Mouse (Mus musculus) MEL (cell line): ENCODE data around the gene Ctsf. TPM values are rescaled to one million over a fixed set of nuclear protein-coding genes. Genes with fewer than 3 reads are reported as not detected.
A peak's percentile ranks its signal among the peaks of the same experiment; 100 is the strongest.

Source experiments
- DNase-seq: peaks from one replicate; pipeline ENCODE4 v3.0.0; 2011; ENCODE audit warnings: low read depth, low spot score
- H3K27ac ChIP-seq: 2 replicates; pipeline ENCODE4 v1.5.1; 2012; ENCODE audit warnings: low read depth, mild to moderate bottlenecking, control low read depth, low read length, moderate library complexity; ENCODE audit not compliant: control insufficient read depth
- H3K27me3 ChIP-seq, 2 experiments: fragments of 150-350 bp in 1 of 2; sonication (generic) in 1 of 2; 2 replicates each; pipeline ENCODE4 v1.6.1; 2012; ENCODE audit warnings: low read length in 2 of 2, mild to moderate bottlenecking in 2 of 2, improper control_type of control experiment in 1 of 2, moderate library complexity in 1 of 2; ENCODE audit not compliant: insufficient read depth in 2 of 2, control insufficient read depth in 1 of 2
- H3K36me3 ChIP-seq, 2 experiments: 2 replicates each; pipeline ENCODE4 v1.6.1; 2012 to 2014; ENCODE audit warnings: low read length in 2 of 2, improper control_type of control experiment in 1 of 2, inconsistent platforms in 1 of 2, mild to moderate bottlenecking in 1 of 2; ENCODE audit not compliant: insufficient read depth in 2 of 2, control insufficient read depth in 1 of 2
- H3K4me1 ChIP-seq, 2 experiments: fragments of 150-350 bp in 1 of 2; sonication (generic) in 1 of 2; 2 replicates each; pipeline ENCODE4 v1.6.1; 2012; ENCODE audit warnings: low read length in 2 of 2, improper control_type of control experiment in 1 of 2, mild to moderate bottlenecking in 1 of 2; ENCODE audit not compliant: insufficient read depth in 2 of 2, control insufficient read depth in 1 of 2
- H3K4me3 ChIP-seq, 2 experiments: fragments of 150-350 bp in 1 of 2; sonication (generic) in 1 of 2; 2 replicates each; pipeline ENCODE4 v1.5.1; 2012; ENCODE audit warnings: low read depth in 2 of 2, low read length in 2 of 2, mild to moderate bottlenecking in 2 of 2, moderate library complexity in 2 of 2, control low read depth in 1 of 2, improper control_type of control experiment in 1 of 2; ENCODE audit not compliant: control insufficient read depth in 1 of 2, insufficient read depth in 1 of 2
- H3K79me2 ChIP-seq: 2 replicates; pipeline ENCODE4 v1.6.1; 2012; ENCODE audit warnings: mild to moderate bottlenecking, low read length, moderate library complexity; ENCODE audit not compliant: control insufficient read depth, poor library complexity, insufficient read depth
- H3K9ac ChIP-seq: 2 replicates; pipeline ENCODE4 v1.6.1; 2012; ENCODE audit warnings: low read depth, mild to moderate bottlenecking, control low read depth, low read length, moderate library complexity; ENCODE audit not compliant: control insufficient read depth, poor library complexity, severe bottlenecking
- H3K9me3 ChIP-seq: fragments of 150-350 bp; sonication (generic); replicated peaks from 2 replicates; pipeline ENCODE4 v1.6.1; 2012; ENCODE audit warnings: mild to moderate bottlenecking, low read length, improper control_type of control experiment, moderate library complexity; ENCODE audit not compliant: insufficient read depth
- BHLHE40 ChIP-seq: IDR thresholded peaks from 2 replicates; pipeline ENCODE4 v1.6.1; 2012; ENCODE audit warnings: low read depth, mild to moderate bottlenecking, inconsistent platforms, low read length, improper control_type of control experiment, borderline replicate concordance
- CHD1 ChIP-seq: IDR thresholded peaks from 2 replicates; pipeline ENCODE4 v1.6.1; 2012; ENCODE audit warnings: low read depth, mild to moderate bottlenecking, inconsistent platforms, low read length, improper control_type of control experiment
- CHD2 ChIP-seq: IDR thresholded peaks from 2 replicates; pipeline ENCODE4 v1.6.1; 2011; ENCODE audit warnings: low read length, improper control_type of control experiment
- CTCF ChIP-seq, 3 experiments: IDR thresholded peaks in 2 of 3; conservative IDR thresholded peaks in 1 of 3; 2 replicates each; pipeline ENCODE4 v1.5.1; 2011 to 2012; ENCODE audit warnings: low read length in 3 of 3, low read depth in 2 of 3, mild to moderate bottlenecking in 2 of 3, improper control_type of control experiment in 1 of 3, inconsistent platforms in 1 of 3, mixed read lengths in 1 of 3, moderate library complexity in 1 of 3; ENCODE audit not compliant: control insufficient read depth in 1 of 3, insufficient read depth in 1 of 3, poor library complexity in 1 of 3, severe bottlenecking in 1 of 3
- E2F4 ChIP-seq: IDR thresholded peaks from 2 replicates; pipeline ENCODE4 v1.6.1; 2011; ENCODE audit warnings: low read depth, low read length, improper control_type of control experiment, borderline replicate concordance
- ELF1 ChIP-seq: IDR thresholded peaks from 2 replicates; pipeline ENCODE4 v1.6.1; 2014; ENCODE audit warnings: low read depth, mild to moderate bottlenecking, inconsistent platforms, low read length, improper control_type of control experiment, moderate library complexity
- ETS1 ChIP-seq: IDR thresholded peaks from 2 replicates; pipeline ENCODE4 v1.6.1; 2012; ENCODE audit warnings: low read depth, mild to moderate bottlenecking, inconsistent platforms, low read length, improper control_type of control experiment, moderate library complexity
- GABPA ChIP-seq: IDR thresholded peaks from 2 replicates; pipeline ENCODE4 v1.6.1; 2012; ENCODE audit warnings: low read depth, mild to moderate bottlenecking, inconsistent platforms, low read length, improper control_type of control experiment, moderate library complexity
- GATA1 ChIP-seq: IDR thresholded peaks from 2 replicates; pipeline ENCODE4 v1.6.1; 2011; ENCODE audit warnings: low read depth, low read length, improper control_type of control experiment
- KAT2A ChIP-seq: conservative IDR thresholded peaks from 2 replicates; pipeline ENCODE4 v1.6.1; 2012; ENCODE audit warnings: low read depth, low read length, improper control_type of control experiment, inconsistent platforms
- MAFK ChIP-seq: IDR thresholded peaks from 2 replicates; pipeline ENCODE4 v1.6.1; 2011; ENCODE audit warnings: low read depth, mild to moderate bottlenecking, low read length, improper control_type of control experiment, borderline replicate concordance
- MAX ChIP-seq: IDR thresholded peaks from 2 replicates; pipeline ENCODE4 v1.6.1; 2011; ENCODE audit warnings: low read length, improper control_type of control experiment
- MAZ ChIP-seq: IDR thresholded peaks from 2 replicates; pipeline ENCODE4 v1.6.1; 2012; ENCODE audit warnings: low read depth, mild to moderate bottlenecking, inconsistent platforms, low read length, improper control_type of control experiment
- MEF2A ChIP-seq: IDR thresholded peaks from 2 replicates; pipeline ENCODE4 v1.6.1; 2014; ENCODE audit warnings: low read depth, mild to moderate bottlenecking, inconsistent platforms, low read length, improper control_type of control experiment; ENCODE audit not compliant: poor library complexity, insufficient replicate concordance, severe bottlenecking; ENCODE audit errors: extremely low read depth
- MXI1 ChIP-seq: IDR thresholded peaks from 2 replicates; pipeline ENCODE4 v1.6.1; 2011; ENCODE audit warnings: mild to moderate bottlenecking, low read depth, low read length, improper control_type of control experiment
- MYB ChIP-seq: IDR thresholded peaks from 2 replicates; pipeline ENCODE4 v1.6.1; 2011; ENCODE audit warnings: mild to moderate bottlenecking, low read depth, low read length, improper control_type of control experiment
- MYC ChIP-seq: IDR thresholded peaks from 2 replicates; pipeline ENCODE4 v1.6.1; 2011; ENCODE audit warnings: low read depth, mild to moderate bottlenecking, low read length, improper control_type of control experiment, moderate library complexity
- NELFE ChIP-seq: IDR thresholded peaks from 2 replicates; pipeline ENCODE4 v1.6.1; 2011; ENCODE audit warnings: low read depth, low read length, improper control_type of control experiment
- POLR2A ChIP-seq, 2 experiments: IDR thresholded peaks; 2 replicates each; pipeline ENCODE4 v1.6.1; 2011 to 2012; ENCODE audit warnings: low read length in 2 of 2, mild to moderate bottlenecking in 2 of 2, control low read depth in 1 of 2, improper control_type of control experiment in 1 of 2, low read depth in 1 of 2, moderate library complexity in 1 of 2; ENCODE audit not compliant: control insufficient read depth in 1 of 2, insufficient read depth in 1 of 2, poor library complexity in 1 of 2
- POLR2AphosphoS2 ChIP-seq: IDR thresholded peaks from 2 replicates; pipeline ENCODE4 v1.6.1; 2011; ENCODE audit warnings: low read length, improper control_type of control experiment
- POLR2AphosphoS5 ChIP-seq: IDR thresholded peaks from 2 replicates; pipeline ENCODE4 v1.6.1; 2012; ENCODE audit warnings: low read depth, borderline replicate concordance, mild to moderate bottlenecking, inconsistent platforms, low read length, moderate library complexity, mixed read lengths
- RCOR1 ChIP-seq: IDR thresholded peaks from 2 replicates; pipeline ENCODE4 v1.6.1; 2012; ENCODE audit warnings: low read depth, mild to moderate bottlenecking, inconsistent platforms, low read length, improper control_type of control experiment
- SIN3A ChIP-seq: IDR thresholded peaks from 2 replicates; pipeline ENCODE4 v1.6.1; 2012; ENCODE audit warnings: low read length, improper control_type of control experiment, inconsistent platforms
- SMC3 ChIP-seq: IDR thresholded peaks from 2 replicates; pipeline ENCODE4 v1.6.1; 2011; ENCODE audit warnings: low read depth, low read length, improper control_type of control experiment
- TAL1 ChIP-seq: IDR thresholded peaks from 2 replicates; pipeline ENCODE4 v1.6.1; 2012; ENCODE audit warnings: mild to moderate bottlenecking, inconsistent platforms, low read length, moderate library complexity, mixed read lengths
- TBP ChIP-seq: IDR thresholded peaks from 2 replicates; pipeline ENCODE4 v1.8.0; 2011; ENCODE audit warnings: low read depth, low read length, improper control_type of control experiment
- TCF12 ChIP-seq: IDR thresholded peaks from 2 replicates; pipeline ENCODE4 v1.6.1; 2014; ENCODE audit warnings: low read depth, mild to moderate bottlenecking, inconsistent platforms, low read length, improper control_type of control experiment, moderate library complexity
- UBTF ChIP-seq: IDR thresholded peaks from 2 replicates; pipeline ENCODE4 v1.6.1; 2012; ENCODE audit warnings: low read depth, mild to moderate bottlenecking, inconsistent platforms, low read length, improper control_type of control experiment, moderate library complexity, borderline replicate concordance; ENCODE audit not compliant: insufficient read depth
- USF1 ChIP-seq: IDR thresholded peaks from 2 replicates; pipeline ENCODE4 v1.6.1; 2014; ENCODE audit warnings: low read depth, mild to moderate bottlenecking, inconsistent platforms, low read length, improper control_type of control experiment, moderate library complexity
- USF2 ChIP-seq, 2 experiments: IDR thresholded peaks; 2 replicates each; pipeline ENCODE4 v1.6.1; 2011 to 2012; ENCODE audit warnings: improper control_type of control experiment in 2 of 2, low read length in 2 of 2, borderline replicate concordance in 1 of 2, inconsistent platforms in 1 of 2, low read depth in 1 of 2, mild to moderate bottlenecking in 1 of 2; ENCODE audit not compliant: insufficient read depth in 1 of 2
- ZC3H11A ChIP-seq: IDR thresholded peaks from 2 replicates; pipeline ENCODE4 v1.6.1; 2012; ENCODE audit warnings: low read depth, mild to moderate bottlenecking, inconsistent platforms, low read length, improper control_type of control experiment
- ZKSCAN1 ChIP-seq: IDR thresholded peaks from 2 replicates; pipeline ENCODE4 v1.6.1; 2012; ENCODE audit warnings: low read depth, mild to moderate bottlenecking, inconsistent platforms, low read length, improper control_type of control experiment, moderate library complexity
- ZMIZ1 ChIP-seq: IDR thresholded peaks from 2 replicates; pipeline ENCODE4 v1.6.1; 2012; ENCODE audit warnings: low read depth, mild to moderate bottlenecking, inconsistent platforms, low read length, improper control_type of control experiment, moderate library complexity
- ZNF384 ChIP-seq: IDR thresholded peaks from 2 replicates; pipeline ENCODE4 v1.6.1; 2012; ENCODE audit warnings: low read depth, mild to moderate bottlenecking, inconsistent platforms, low read length, improper control_type of control experiment
- polyA plus RNA-seq, 2 experiments: library from polyadenylated mRNA; stranded (reverse) in 1 of 2; unstranded in 1 of 2; fragments of >175 nt in 1 of 2; fragments of >200 nt in 1 of 2; gene quantifications; 2 replicates each; pipeline versions ENCODE4 v1.2.1 to v1.2.4; 2012; ENCODE audit warnings: low replicate concordance in 2 of 2, low read depth in 1 of 2; ENCODE audit not compliant: insufficient read length in 2 of 2, insufficient read depth in 1 of 2, missing spikeins in 1 of 2
- total RNA-seq: library from RNA; depleted of rRNA; stranded (reverse); fragments of 300-350 nt; gene quantifications from 2 replicates; pipeline ENCODE4 v1.2.3, GENCODE M21; 2012

Gene Ctsf
- total and polyA plus RNA-seq, 3 experiments = not detected

GRCm38 (mm10) chr19:4839149-4839548 is 15.8 kb upstream of the Ctsf start, which contains the start of the genes Ccs and Ccdc87 (continued):
- TF ChIP-seq SIN3A (peak; percentile 100), RCOR1 (no peak), MAZ (no peak), ZNF384 (no peak), MYB (no peak), POLR2AphosphoS2 (peak; percentile 41; the same call in 1 of the 2 replicates), ZMIZ1 (no peak), GABPA (no peak), TAL1 (no peak), USF1 (0 out of 2 replicates have a peak, but pooled peaks have one; percentile 33), POLR2AphosphoS5 (no peak)
- TF ChIP-seq, all 39 proteins: peak for 14

DNA sequence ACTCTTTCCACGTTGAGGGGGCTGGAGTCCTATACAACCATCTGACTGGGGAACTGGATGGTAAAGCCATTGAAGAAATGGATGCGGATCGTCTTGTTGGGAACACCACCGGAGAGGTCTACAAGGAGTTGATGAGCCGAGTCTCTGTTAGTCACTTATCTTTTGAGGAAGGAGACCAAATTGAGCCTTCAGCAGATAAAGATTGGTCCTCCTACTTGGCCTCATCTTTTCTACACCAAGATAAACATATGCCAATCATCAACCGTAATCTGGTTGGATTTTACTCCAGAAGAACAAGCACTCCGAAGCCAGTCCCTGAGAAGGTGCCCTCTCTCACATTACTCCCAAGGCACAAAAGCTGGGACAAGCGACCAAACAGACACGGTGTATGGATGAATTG is 14.1 kb upstream of the Ctsf start:
- peaks cover 22 to 25% of the 10 kb centered on the region in 2 experiments for H3K4me1 ChIP-seq
- H3K79me2 ChIP-seq = peaks cover 8% of the 10 kb centered on the region
- no peak overlapping the region for H3K27ac ChIP-seq
- peak overlapping the region; percentile 61 to 91; a peak in 3 of 4 replicates for H3K4me3 ChIP-seq
- H3K27me3 ChIP-seq = no peaks in the 10 kb centered on the region
- no peak overlapping the region for H3K9ac ChIP-seq
- peak; percentile 23 for DNase-seq
- peaks cover 0 to 11% of the 10 kb centered on the region in 2 experiments; a peak in 2 of 4 replicates for H3K36me3 ChIP-seq
- H3K9me3 ChIP-seq = no peaks in the 10 kb centered on the region
- TF ChIP-seq UBTF = no peak
- no peak for TF ChIP-seq CHD1
- TF ChIP-seq RCOR1 = peak; percentile 48; the same call in 1 of the 2 replicates
- TF ChIP-seq ZC3H11A = no peak
- TF ChIP-seq ETS1 = peak; percentile 37
- no peak for TF ChIP-seq ZNF384
- TF ChIP-seq BHLHE40 = no peak
- no peak for TF ChIP-seq USF1
- TF ChIP-seq E2F4 = no peak
- TF ChIP-seq CHD2 = no peak
- no peak for TF ChIP-seq ZMIZ1
- TF ChIP-seq ZKSCAN1 = no peak
- no peak for TF ChIP-seq MAFK
- TF ChIP-seq GABPA = 0 out of 2 replicates have a peak, but pooled peaks have one; percentile 28
- TF ChIP-seq MYB = 0 out of 2 replicates have a peak, but pooled peaks have one; percentile 23
- TF ChIP-seq ELF1 = no peak
- TF ChIP-seq MEF2A = no peak
- TF ChIP-seq USF2 (IDR thresholded peaks at IDR 0.05; ENCODE audit: borderline replicate concordance in 1 of 2, insufficient read depth in 1 of 2, low read depth in 1 of 2, low read length in 2 of 2) = no peak
- no peak for TF ChIP-seq TAL1
- peak; percentile 45; the same call in 1 of the 2 replicates for TF ChIP-seq TCF12
- no peak for TF ChIP-seq CTCF (IDR thresholded peaks at IDR 0.05 in 2 of 3, conservative IDR thresholded peaks at IDR 0.05 in 1 of 3; ENCODE audit: control insufficient read depth in 1 of 3, insufficient read depth in 1 of 3, low read depth in 2 of 3, low read length in 3 of 3, poor library complexity in 1 of 3, severe bottlenecking in 1 of 3)
- no peak for TF ChIP-seq POLR2AphosphoS2
- TF ChIP-seq MXI1 = peak; percentile 50; the same call in 1 of the 2 replicates
- no peak for TF ChIP-seq KAT2A
- TF ChIP-seq MYC = 0 out of 2 replicates have a peak, but pooled peaks have one; percentile 35
- no peak for TF ChIP-seq TBP
- no peak; the same call in 1 of the 2 replicates for TF ChIP-seq SIN3A
- no peak for TF ChIP-seq POLR2A (IDR thresholded peaks at IDR 0.05; ENCODE audit: control insufficient read depth in 1 of 2, insufficient read depth in 1 of 2, low read depth in 1 of 2, low read length in 2 of 2, poor library complexity in 1 of 2)
- peak; percentile 85 for TF ChIP-seq GATA1
- TF ChIP-seq MAX = no peak
- TF ChIP-seq SMC3 = no peak
- TF ChIP-seq NELFE = no peak
